Mouse (Mus musculus): ENCODE measurements at regions not wholly inside any gene's neighbourhood (a gene's known extent, or its start where the extent isn't known, plus 50 kb on each side); places are given as distances from the start of the nearest gene placed in this dataset.

- ATAC-seq (replicated peaks; ENCODE audit: low read depth, poor library complexity, severe bottlenecking), result no peak
Observed at GRCm38 (mm10) chr11:24739710-24740255, 661.9 kb downstream of the Bcl11a start.

DNA sequence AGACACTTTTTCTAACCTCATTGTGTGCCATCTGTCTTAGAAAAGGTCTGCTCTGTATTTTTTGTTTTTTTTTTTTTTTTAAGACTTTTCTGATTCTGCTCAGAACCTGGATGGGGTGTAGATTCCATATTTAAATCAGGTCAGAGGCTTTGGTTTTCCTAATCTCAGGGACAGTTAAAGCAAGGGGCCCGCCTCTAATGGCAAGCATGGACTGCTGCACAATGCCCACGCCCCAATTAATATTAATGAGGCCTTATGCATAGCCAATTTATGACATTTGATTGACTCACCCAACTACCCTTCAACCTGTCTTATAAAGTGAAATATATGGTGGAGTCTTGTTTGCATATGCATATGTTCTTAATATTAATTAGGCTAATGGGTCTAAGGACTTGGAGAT lies 662.6 kb downstream of the Bcl11a start:
- no peak for ATAC-seq (replicated peaks; ENCODE audit: low read depth, poor library complexity, severe bottlenecking)

DNA sequence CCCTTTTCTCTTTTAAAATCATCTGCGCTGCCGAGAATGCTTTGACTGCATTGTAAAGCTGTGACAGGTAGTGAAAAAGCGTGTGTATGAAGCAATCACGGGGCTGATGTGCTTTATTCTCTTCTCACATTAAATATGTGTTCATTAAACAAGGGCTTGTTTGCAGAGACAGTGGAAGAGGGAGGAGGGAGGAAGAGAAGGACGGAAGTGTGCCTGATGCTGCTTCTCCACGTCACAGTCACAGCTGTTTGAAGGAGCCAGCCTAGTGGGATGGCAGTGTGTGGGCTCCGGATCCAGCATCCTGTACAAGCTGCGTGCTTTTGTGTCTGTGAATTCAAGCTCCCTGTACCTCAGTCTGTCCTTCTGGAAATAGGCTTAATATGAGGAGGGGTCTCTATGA lies 664.7 kb downstream of the Bcl11a start:
- no peak for ATAC-seq (replicated peaks; ENCODE audit: low read depth, poor library complexity, severe bottlenecking)

DNA sequence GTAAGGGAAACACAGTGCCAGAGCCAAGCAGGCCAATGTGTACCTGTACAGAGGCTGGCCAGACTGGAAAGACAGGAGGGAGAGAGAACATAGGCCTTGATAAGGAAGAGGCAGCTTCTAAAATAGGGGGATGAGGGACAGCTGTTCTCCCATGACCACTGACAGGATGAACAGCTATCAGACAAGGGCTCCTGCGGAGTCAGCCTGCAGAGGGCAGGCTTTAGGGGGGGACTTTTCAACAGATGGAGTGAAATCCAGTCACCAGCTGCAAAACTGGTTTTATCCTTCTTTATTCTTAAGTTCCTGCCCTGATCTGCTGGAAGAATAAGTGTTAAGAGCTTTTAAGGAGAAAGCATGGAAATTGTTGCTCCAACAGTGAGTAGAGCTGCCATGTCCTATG lies 665.6 kb downstream of the Bcl11a start:
- ATAC-seq (replicated peaks; ENCODE audit: low read depth, poor library complexity, severe bottlenecking), result no peak

DNA sequence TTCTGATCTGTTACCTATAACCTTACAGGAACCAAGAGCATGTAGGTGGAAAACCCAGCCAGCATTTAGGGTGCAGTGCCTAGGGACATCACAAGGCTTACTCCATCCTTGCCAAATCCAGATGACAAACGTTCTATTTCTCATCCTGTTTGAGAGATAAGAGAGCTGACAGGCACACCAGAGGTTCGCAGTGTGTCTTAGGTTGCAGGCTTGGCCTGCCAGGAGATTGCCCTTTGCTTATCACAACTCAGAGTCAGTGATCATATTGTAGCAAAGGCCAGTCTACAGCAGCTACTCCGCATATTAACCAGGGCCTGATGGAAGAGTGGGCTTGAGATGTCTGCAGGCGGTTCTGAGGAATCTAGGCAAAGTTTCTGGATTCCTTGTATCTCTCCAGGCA lies 668.0 kb downstream of the Bcl11a start:
- no peak for ATAC-seq (replicated peaks; ENCODE audit: low read depth, poor library complexity, severe bottlenecking)

- ATAC-seq (replicated peaks; ENCODE audit: low read depth, poor library complexity, severe bottlenecking), result no peak
Observed at GRCm38 (mm10) chr11:24750144-24750779, 672.4 kb downstream of the Bcl11a start.

GRCm38 (mm10) chr11:24758130-24758529 lies 680.3 kb downstream of the Bcl11a start:
- no peak for ATAC-seq (replicated peaks; ENCODE audit: low read depth, poor library complexity, severe bottlenecking)

GRCm38 (mm10) chr11:24783470-24783869 lies 705.6 kb downstream of the Bcl11a start:
- ATAC-seq (replicated peaks; ENCODE audit: low read depth, poor library complexity, severe bottlenecking), result no peak

GRCm38 (mm10) chr11:24789120-24789519 lies 711.3 kb downstream of the Bcl11a start:
- ATAC-seq (replicated peaks; ENCODE audit: low read depth, poor library complexity, severe bottlenecking), result no peak

GRCm38 (mm10) chr11:24795510-24796211 lies 717.8 kb downstream of the Bcl11a start:
- no peak for ATAC-seq (replicated peaks; ENCODE audit: low read depth, poor library complexity, severe bottlenecking)

DNA sequence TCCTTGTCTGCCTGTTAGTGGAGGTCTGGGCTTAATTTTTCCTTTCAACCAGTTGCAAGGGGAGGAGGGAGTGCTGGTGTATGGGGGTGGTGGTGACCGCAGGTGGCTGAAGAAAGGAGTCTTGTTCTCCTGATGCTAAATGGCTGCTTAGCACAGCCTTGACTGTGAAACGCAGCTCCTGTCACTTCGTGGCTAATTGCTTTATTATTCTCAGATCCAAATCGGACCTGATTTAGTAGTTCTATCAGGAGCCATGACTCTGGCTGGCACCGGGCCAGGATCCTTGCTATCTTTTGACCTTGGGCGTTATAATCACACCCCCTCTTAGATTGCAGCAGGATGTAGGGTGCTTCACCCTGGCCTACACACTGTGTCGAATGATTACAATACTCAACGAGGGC lies 726.8 kb downstream of the Bcl11a start:
- no peak for ATAC-seq (replicated peaks; ENCODE audit: low read depth, poor library complexity, severe bottlenecking)

DNA sequence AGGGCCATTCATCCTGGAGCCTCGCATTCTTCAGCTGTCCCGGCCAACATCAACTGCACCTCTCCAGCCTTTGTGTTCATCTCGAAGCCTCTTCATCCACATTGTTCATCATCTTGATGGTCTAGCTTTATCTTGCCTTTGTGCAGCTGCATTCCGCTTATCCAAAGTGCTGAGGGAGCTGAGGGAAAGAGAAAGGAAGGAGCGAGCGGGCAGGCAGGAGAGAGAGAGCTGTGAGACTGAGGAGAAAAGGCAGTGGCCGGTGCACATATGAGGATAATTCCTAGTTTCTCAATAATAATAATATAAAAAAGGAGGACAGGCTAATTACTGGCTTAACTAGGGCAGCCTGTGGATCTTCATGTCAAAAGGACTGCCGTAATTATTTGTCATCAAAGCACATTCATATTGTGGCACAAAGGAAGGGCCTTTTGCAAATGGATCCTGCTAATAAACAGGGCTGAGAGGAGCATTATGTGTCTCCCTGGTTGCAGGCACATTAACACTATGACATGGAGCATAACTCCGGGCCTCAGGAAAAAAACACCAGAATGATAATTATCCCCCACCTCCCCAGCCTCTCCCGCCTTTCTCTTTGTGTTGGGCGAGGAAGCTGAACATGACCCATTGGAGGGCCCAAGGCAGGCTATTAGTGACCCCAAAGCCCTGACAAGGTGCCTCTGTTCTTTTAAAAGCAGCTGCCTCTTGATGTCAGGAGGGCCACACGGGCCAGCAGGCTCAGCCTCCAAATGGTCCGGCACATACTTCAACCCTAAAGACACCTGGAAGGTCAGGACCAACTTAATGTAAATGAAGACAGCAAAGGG lies 751.9 kb downstream of the Bcl11a start:
- ATAC-seq (replicated peaks; ENCODE audit: low read depth, poor library complexity, severe bottlenecking), result no peak

DNA sequence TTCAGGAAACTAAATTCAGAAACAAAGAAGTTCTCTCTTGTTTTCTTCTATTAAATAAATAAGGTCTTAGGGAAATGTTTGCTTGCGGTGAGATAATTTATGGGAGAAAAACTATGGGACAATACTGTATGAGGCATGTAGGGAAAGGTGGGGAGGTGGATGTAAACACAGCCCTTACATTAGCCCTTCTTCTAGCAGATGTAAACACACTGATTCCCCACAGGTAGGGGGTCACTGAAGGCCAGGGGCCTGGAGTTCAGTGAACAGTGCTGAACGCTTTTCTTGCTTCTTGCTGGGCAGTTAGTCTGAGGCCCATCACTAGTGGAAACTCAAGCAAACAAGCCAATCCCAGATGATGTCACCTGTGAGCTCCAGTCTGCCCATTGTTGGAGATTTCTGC lies 752.6 kb downstream of the Bcl11a start:
- no peak for ATAC-seq (replicated peaks; ENCODE audit: low read depth, poor library complexity, severe bottlenecking)

GRCm38 (mm10) chr11:24843839-24844738 lies 766.2 kb downstream of the Bcl11a start:
- ATAC-seq (replicated peaks; ENCODE audit: low read depth, poor library complexity, severe bottlenecking), result no peak

DNA sequence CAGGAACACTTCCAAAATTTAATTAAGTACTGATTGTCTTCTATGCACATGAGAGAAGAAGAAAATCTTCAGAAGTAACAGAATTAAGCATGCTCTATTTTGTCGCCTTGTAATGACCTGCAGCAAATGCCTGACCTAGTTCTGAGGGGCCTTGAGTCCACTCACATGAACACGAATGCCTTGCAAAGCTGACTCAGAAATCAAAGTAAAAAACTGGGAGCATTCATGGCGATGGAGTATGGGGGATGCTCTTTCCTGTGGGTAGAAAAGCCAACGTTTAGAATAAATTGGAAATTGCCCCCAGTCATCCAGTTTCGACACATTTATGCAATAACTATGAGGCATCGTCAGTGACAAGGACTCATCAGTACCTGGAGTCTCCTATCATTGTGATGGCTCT lies 779.1 kb downstream of the Bcl11a start:
- ATAC-seq (replicated peaks; ENCODE audit: low read depth, poor library complexity, severe bottlenecking), result no peak

DNA sequence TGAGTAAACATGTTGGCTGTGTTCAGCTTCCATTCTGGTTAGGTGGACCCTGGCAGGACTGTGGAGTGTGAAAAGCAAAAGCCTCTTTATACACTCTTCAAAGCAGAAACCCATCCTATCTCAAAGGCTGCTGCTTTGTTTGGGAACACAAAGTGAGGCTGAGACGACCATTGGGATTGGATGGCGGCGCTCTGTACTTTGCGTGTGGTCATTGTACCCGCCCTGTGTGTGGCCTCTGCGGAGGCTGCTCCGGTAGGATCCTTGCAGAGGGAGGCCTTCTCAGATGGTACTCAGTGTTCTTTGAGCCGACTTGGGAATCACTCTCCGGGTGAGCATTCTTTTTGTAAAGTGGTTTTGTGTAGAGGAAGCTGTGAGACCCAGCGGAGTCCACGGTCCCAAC lies 786.8 kb downstream of the Bcl11a start:
- no peak for ATAC-seq (replicated peaks; ENCODE audit: low read depth, poor library complexity, severe bottlenecking)

DNA sequence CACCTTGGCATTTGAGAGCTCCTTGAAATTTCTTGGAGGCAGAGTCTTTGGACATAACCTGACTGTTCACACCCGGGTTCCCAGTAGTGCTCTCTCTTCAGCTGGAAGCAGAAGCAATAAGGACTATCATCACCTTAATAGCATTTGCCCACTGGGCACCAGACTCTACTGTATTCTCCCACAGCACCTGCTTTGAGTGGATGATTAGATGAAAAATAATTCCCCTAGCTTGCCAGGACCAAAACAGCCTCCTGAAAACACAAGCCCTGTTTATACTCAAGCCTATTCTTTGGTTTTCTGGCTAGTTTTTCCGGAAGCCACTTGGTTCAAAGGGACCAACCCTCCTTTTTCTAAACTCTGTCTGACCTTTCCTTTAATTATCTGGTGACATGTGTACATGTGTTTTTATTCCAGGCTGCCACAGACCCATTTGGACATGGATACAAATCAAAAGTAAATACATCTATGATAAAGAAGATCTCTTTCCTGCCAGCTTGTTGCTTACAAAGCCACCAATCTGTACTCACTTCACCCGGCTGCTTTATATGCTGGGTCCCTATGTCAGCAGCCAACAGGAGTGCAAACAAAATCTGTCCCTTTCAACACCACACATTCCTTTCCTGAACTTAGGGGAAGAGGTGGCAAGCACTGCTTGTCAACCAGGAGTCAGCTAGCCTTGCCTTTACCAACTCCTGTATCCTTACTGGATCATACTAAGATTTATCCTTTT lies 787.4 kb downstream of the Bcl11a start:
- no peak for ATAC-seq (replicated peaks; ENCODE audit: low read depth, poor library complexity, severe bottlenecking)

Measured in common myeloid progenitor, adult 5-6 weeks (primary cell).